In genomic region chr1:134055058-134055457, GRCm38 (mm10) we compare ENCODE assay signal across 15 mouse cellular contexts. TPM values are rescaled to one million over a fixed set of nuclear protein-coding genes. Genes with fewer than 3 reads are reported as not detected.
DNase-seq lines count a peak whose midpoint lies in the region; ATAC-seq and TF ChIP-seq lines count a peak whose summit lies in the region.
"Had no signal": no experiment of that assay in that cellular context is flagged by ENCODE, and none has a peak within 500 bp of the region (broad histone marks: within the 10 kb centered on the region; RNA-seq: fewer than 3 reads in every experiment).

No protein-coding gene starts in this region.

- H3K36me3 ChIP-seq in hindbrain, embryonic 10.5 days: no peaks in the 10 kb centered on the region
- no peaks in the 10 kb centered on the region for H3K36me3 ChIP-seq in hindbrain, embryonic 13.5 days
- no peaks in the 10 kb centered on the region for H3K36me3 ChIP-seq in testis, adult 2 months (ENCODE audit: control insufficient read depth, insufficient read depth, low read length)
- H3K36me3 ChIP-seq in liver, embryonic 13.5 days: no peaks in the 10 kb centered on the region
- H3K36me3 ChIP-seq in stomach, postnatal 0 days (ENCODE audit: control insufficient read depth, insufficient read depth, low read length): no peaks in the 10 kb centered on the region
- H3K36me3 ChIP-seq: embryonic facial prominence, embryonic 15.5 days; neural tube, embryonic 13.5 days had no signal

- no peak overlapping the region for H3K4me3 ChIP-seq in hindbrain, embryonic 10.5 days
- H3K4me3 ChIP-seq in hindbrain, embryonic 13.5 days: no peak overlapping the region
- no peak overlapping the region for H3K4me3 ChIP-seq in testis, adult 2 months (ENCODE audit: control insufficient read depth, low read depth, low read length)
- H3K4me3 ChIP-seq in liver, embryonic 13.5 days (replicated peaks): no peak overlapping the region
- H3K4me3 ChIP-seq in stomach, postnatal 0 days (ENCODE audit: low read depth, low read length): no peak overlapping the region
- H3K4me3 ChIP-seq: embryonic facial prominence, embryonic 15.5 days; layer of hippocampus, adult 2 months; neural tube, embryonic 13.5 days had no signal

- TF ChIP-seq EP300 in stomach, postnatal 0 days (optimal IDR thresholded peaks at IDR 0.05): no peak

- no peak for DNase-seq in hindbrain, embryonic 10.5 days (ENCODE audit: low spot score)
- DNase-seq in testis, postnatal 10 days (ENCODE audit: low spot score): no peak
- DNase-seq in liver, embryonic 13.5 days: no peak
- peak; percentile 88 for DNase-seq in stomach, postnatal 0 days (ENCODE audit: low spot score)
- DNase-seq in Muller cell, postnatal 12 days (ENCODE audit: inconsistent ontology term): no peak
- DNase-seq: adrenal gland, postnatal 10 days; cerebellum, postnatal 36 days had no signal

- H3K4me2 ChIP-seq in hindbrain, embryonic 13.5 days: no peak overlapping the region
- no peak overlapping the region for H3K4me2 ChIP-seq in liver, embryonic 13.5 days
- no peak overlapping the region for H3K4me2 ChIP-seq in stomach, postnatal 0 days (replicated peaks; ENCODE audit: low read depth)
- H3K4me2 ChIP-seq: embryonic facial prominence, embryonic 15.5 days; neural tube, embryonic 13.5 days had no signal

- H3K27ac ChIP-seq in hindbrain, embryonic 10.5 days: peak overlapping the region; percentile 80
- no peak overlapping the region for H3K27ac ChIP-seq in hindbrain, embryonic 13.5 days
- 0 out of 2 replicates have a peak overlapping the region, but pooled peaks have one; percentile 3 for H3K27ac ChIP-seq in testis, adult 2 months (ENCODE audit: control insufficient read depth, insufficient read depth, low read depth, low read length)
- peak overlapping the region; percentile 14; the same call in 1 of the 2 replicates for H3K27ac ChIP-seq in liver, embryonic 13.5 days
- H3K27ac ChIP-seq in stomach, postnatal 0 days (replicated peaks): peak overlapping the region; percentile 86
- H3K27ac ChIP-seq: embryonic facial prominence, embryonic 15.5 days; layer of hippocampus, adult 2 months; macrophage; neural tube, embryonic 13.5 days had no signal

- 0 out of 2 replicates have a peak, but pooled peaks cover 2% of the 10 kb centered on the region for H3K27me3 ChIP-seq in hindbrain, embryonic 10.5 days (ENCODE audit: insufficient read depth, poor library complexity, severe bottlenecking)
- H3K27me3 ChIP-seq in hindbrain, embryonic 13.5 days: no peaks in the 10 kb centered on the region
- no peaks in the 10 kb centered on the region for H3K27me3 ChIP-seq in testis, adult 2 months (ENCODE audit: control insufficient read depth, insufficient read depth, low read length)
- H3K27me3 ChIP-seq in liver, embryonic 13.5 days: peaks cover 11% of the 10 kb centered on the region; the same call in 1 of the 2 replicates
- H3K27me3 ChIP-seq in stomach, postnatal 0 days (ENCODE audit: control insufficient read depth, insufficient read depth, low read length): no peaks in the 10 kb centered on the region
- H3K27me3 ChIP-seq: embryonic facial prominence, embryonic 15.5 days; neural tube, embryonic 13.5 days had no signal

- TF ChIP-seq POLR2A in testis, adult 2 months (IDR thresholded peaks at IDR 0.05; ENCODE audit: control insufficient read depth, low read depth, low read length): no peak

- H3K4me1 ChIP-seq in hindbrain, embryonic 10.5 days (replicated peaks): peaks cover 33% of the 10 kb centered on the region
- peaks cover 20% of the 10 kb centered on the region for H3K4me1 ChIP-seq in hindbrain, embryonic 13.5 days (replicated peaks)
- peaks cover 17% of the 10 kb centered on the region for H3K4me1 ChIP-seq in testis, adult 2 months (ENCODE audit: control insufficient read depth, insufficient read depth, low read length)
- H3K4me1 ChIP-seq in liver, embryonic 13.5 days (replicated peaks): peaks cover 64% of the 10 kb centered on the region
- H3K4me1 ChIP-seq in stomach, postnatal 0 days (replicated peaks; ENCODE audit: control insufficient read depth, insufficient read depth): no peaks in the 10 kb centered on the region

- TF ChIP-seq CTCF in testis, adult 2 months (IDR thresholded peaks at IDR 0.05; ENCODE audit: control insufficient read depth, insufficient read depth, insufficient replicate concordance, low read depth, low read length): no peak
- TF ChIP-seq CTCF in stomach, postnatal 0 days (IDR thresholded peaks at IDR 0.05; ENCODE audit: low read depth): no peak

- H3K9me3 ChIP-seq in hindbrain, embryonic 10.5 days: no peaks in the 10 kb centered on the region
- H3K9me3 ChIP-seq in hindbrain, embryonic 13.5 days: no peaks in the 10 kb centered on the region
- H3K9me3 ChIP-seq in liver, embryonic 13.5 days (replicated peaks): no peaks in the 10 kb centered on the region
- H3K9me3 ChIP-seq in stomach, postnatal 0 days (ENCODE audit: control insufficient read depth, low read length): no peaks in the 10 kb centered on the region
- H3K9me3 ChIP-seq: embryonic facial prominence, embryonic 15.5 days; neural tube, embryonic 13.5 days had no signal

- 79% methylated on average over 9 of the region's 9 CpGs for WGBS in hindbrain, embryonic 10.5 days
- 81% methylated on average over 9 of the region's 9 CpGs for WGBS in hindbrain, embryonic 13.5 days
- WGBS in liver, embryonic 13.5 days (ENCODE audit: insufficient replicate concordance): 64% methylated on average over 9 of the region's 9 CpGs
- WGBS in stomach, postnatal 0 days: 43% methylated on average over 9 of the region's 9 CpGs

- H3K9ac ChIP-seq in hindbrain, embryonic 13.5 days: no peak overlapping the region
- H3K9ac ChIP-seq in liver, embryonic 13.5 days: no peak overlapping the region
- H3K9ac ChIP-seq in stomach, postnatal 0 days (ENCODE audit: low read length): no peak overlapping the region
- H3K9ac ChIP-seq: embryonic facial prominence, embryonic 15.5 days; neural tube, embryonic 13.5 days had no signal

- ATAC-seq in hindbrain, embryonic 13.5 days (ENCODE audit: low FRiP score): no peak
- ATAC-seq in liver, embryonic 13.5 days (ENCODE audit: low read depth): no peak
- peak; percentile 82 for ATAC-seq in stomach, postnatal 0 days (ENCODE audit: low FRiP score, low TSS enrichment)
- no peak for ATAC-seq in megakaryocyte, adult 5-6 weeks (ENCODE audit: poor library complexity, severe bottlenecking)

RNA-seq across cellular contexts. Expression of gene Fmod, which starts 18.0 kb away (rescaled TPM):
- polyA plus RNA-seq in hindbrain, embryonic 10.5 days (2016; fragmentation: Nextera tagmentation; extraction: Ambion mirVana): 3.6 and 9.8 TPM in 2 replicates
- 7.3 and 7.6 TPM in 2 replicates for polyA plus RNA-seq in hindbrain, embryonic 13.5 days (2015; fragmentation: Nextera tagmentation; extraction: Ambion mirVana)
- 3.6 and 5.1 TPM in 2 replicates for polyA plus RNA-seq in testis, adult 2 months (2012; rRNA removed)
- polyA plus RNA-seq in liver, embryonic 13.5 days (2015; fragmentation: Nextera tagmentation; extraction: Ambion mirVana): 2.2 and 2.5 TPM in 2 replicates
- 7.9 and 9.0 TPM in 2 replicates for polyA plus RNA-seq in stomach, postnatal 0 days (2015; fragmentation: Nextera tagmentation; extraction: Ambion mirVana)
- total RNA-seq in megakaryocyte, adult 5-6 weeks (2015): not detected in 2 replicates
- total RNA-seq in megakaryocyte, adult 5-6 weeks (2017): not detected in 2 replicates
- polyA plus RNA-seq: macrophage had no signal

RNA-seq across cellular contexts. Expression of gene Btg2, which starts 23.9 kb away (rescaled TPM):
- polyA plus RNA-seq in hindbrain, embryonic 10.5 days (2016; fragmentation: Nextera tagmentation; extraction: Ambion mirVana): 100.0 and 117 TPM in 2 replicates
- polyA plus RNA-seq in hindbrain, embryonic 13.5 days (2015; fragmentation: Nextera tagmentation; extraction: Ambion mirVana): 57.4 and 63.4 TPM in 2 replicates
- 2.9 and 4.1 TPM in 2 replicates for polyA plus RNA-seq in testis, adult 2 months (2012; rRNA removed)
- polyA plus RNA-seq in liver, embryonic 13.5 days (2015; fragmentation: Nextera tagmentation; extraction: Ambion mirVana): 79.6 and 89.1 TPM in 2 replicates
- 85.9 and 96.8 TPM in 2 replicates for polyA plus RNA-seq in stomach, postnatal 0 days (2015; fragmentation: Nextera tagmentation; extraction: Ambion mirVana)
- 68.9 and 87.3 TPM in 2 replicates for total RNA-seq in megakaryocyte, adult 5-6 weeks (2015)
- 175 and 189 TPM in 2 replicates for total RNA-seq in megakaryocyte, adult 5-6 weeks (2017)

RNA-seq across cellular contexts. Expression of gene Chit1, which starts 56.0 kb away (rescaled TPM):
- not detected in 2 replicates for polyA plus RNA-seq in hindbrain, embryonic 10.5 days (2016; fragmentation: Nextera tagmentation; extraction: Ambion mirVana)
- polyA plus RNA-seq in hindbrain, embryonic 13.5 days (2015; fragmentation: Nextera tagmentation; extraction: Ambion mirVana): 0.30 and 0.35 TPM in 2 replicates
- polyA plus RNA-seq in testis, adult 2 months (2012; rRNA removed): 8.7 and 10.4 TPM in 2 replicates
- polyA plus RNA-seq in liver, embryonic 13.5 days (2015; fragmentation: Nextera tagmentation; extraction: Ambion mirVana): 0.08 and 0.12 TPM in 2 replicates
- polyA plus RNA-seq in stomach, postnatal 0 days (2015; fragmentation: Nextera tagmentation; extraction: Ambion mirVana): 38.5 and 45.1 TPM in 2 replicates
- 0.16 and 0.83 TPM in 2 replicates for total RNA-seq in megakaryocyte, adult 5-6 weeks (2015)
- 0.07 TPM in 1 of 2 replicates, not detected in the other for total RNA-seq in megakaryocyte, adult 5-6 weeks (2017)
- total RNA-seq: heart, adult 18-20 months had no signal
- polyA plus RNA-seq: macrophage had no signal

Comparison
In these comparisons a context has a peak if more than half of its experiments do, and no peak if none do; other contexts are left out.
1. RNA of gene Btg2, which starts 23.9 kb away (polyA plus RNA-seq): 100.0 to 117 TPM in hindbrain, embryonic 10.5 days, 85.9 to 96.8 TPM in stomach, postnatal 0 days, 79.6 to 89.1 TPM in liver, embryonic 13.5 days and 57.4 to 63.4 TPM in hindbrain, embryonic 13.5 days; 2.9 to 4.1 TPM in testis, adult 2 months; every median in the first group is over 10 times any median in the second.